Mouse (Mus musculus) stomach, embryonic 15.5 days (tissue): ENCODE measurements at regions not wholly inside any gene's neighbourhood (a gene's known extent, or its start where the extent isn't known, plus 50 kb on each side); places are given as distances from the start of the nearest gene placed in this dataset.

Source experiments
- ATAC-seq: fragments of 200-750 bp; cut with Nextera tagmentation; 2 replicates; pipeline ENCODE4 v1.8.0; 2017; ENCODE audit warnings: low read depth, moderate number of reproducible peaks, moderate TSS enrichment; ENCODE audit not compliant: insufficient read depth, low FRiP score
- H3K27ac ChIP-seq: fragments of 300-500 bp; sonication (generic); 2 replicates; pipeline ENCODE4 v1.5.1; 2015; ENCODE audit warnings: mild to moderate bottlenecking, inconsistent platforms
- H3K27me3 ChIP-seq: fragments of 300-500 bp; sonication (generic); replicated peaks from 2 replicates; pipeline ENCODE4 v1.6.1; 2015; ENCODE audit warnings: inconsistent platforms
- H3K36me3 ChIP-seq: fragments of 300-500 bp; sonication (generic); 2 replicates; pipeline ENCODE4 v1.6.1; 2015; ENCODE audit warnings: inconsistent platforms
- H3K4me1 ChIP-seq: fragments of 300-500 bp; sonication (generic); 2 replicates; pipeline ENCODE4 v1.6.1; 2015; ENCODE audit warnings: inconsistent platforms
- H3K4me2 ChIP-seq: fragments of 300-500 bp; sonication (generic); 2 replicates; pipeline ENCODE4 v1.6.1; 2015; ENCODE audit warnings: mild to moderate bottlenecking, inconsistent platforms
- H3K4me3 ChIP-seq: fragments of 300-500 bp; sonication (generic); replicated peaks from 2 replicates; pipeline ENCODE4 v1.5.1; 2015; ENCODE audit warnings: inconsistent platforms
- H3K9ac ChIP-seq: fragments of 300-500 bp; sonication (generic); 2 replicates; pipeline ENCODE4 v1.6.1; 2015; ENCODE audit warnings: inconsistent platforms
- H3K9me3 ChIP-seq: fragments of 300-500 bp; sonication (generic); 2 replicates; pipeline ENCODE4 v1.6.1; 2016; ENCODE audit warnings: inconsistent platforms
- WGBS: fragments of 180-500 bp; shearing (Covaris S2); methylation state at CpG from one replicate; pipeline ENCODE4 v1.1.7; 2015; 5-methylcytosine and 5-hydroxymethylcytosine counted together

DNA sequence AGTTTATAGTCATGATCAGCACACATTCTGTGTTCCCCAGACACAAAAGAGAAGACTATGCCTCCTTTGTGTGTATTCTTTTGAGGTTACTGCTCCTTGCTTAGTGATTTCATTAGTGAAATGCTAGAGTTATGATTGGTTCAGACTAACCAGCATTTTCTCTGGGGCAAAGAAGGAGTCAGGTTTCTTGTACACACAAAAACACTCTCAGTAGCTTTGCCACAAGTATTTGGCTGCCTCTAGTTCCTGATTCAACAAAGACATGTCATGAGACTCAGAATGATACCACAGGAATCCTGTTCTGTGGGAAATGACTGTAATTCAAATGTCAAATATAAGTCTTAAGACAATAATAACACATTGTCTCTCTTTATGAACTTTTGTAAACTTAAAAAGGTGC is 86.9 kb downstream of the Alx1 start:
- Histone ChIP-seq H3K36me3 (no peaks in the 10 kb centered on the region), H3K27ac (no peak overlapping the region), H3K27me3 (no peaks in the 10 kb centered on the region), H3K9me3 (no peaks in the 10 kb centered on the region), H3K4me2 (no peak overlapping the region), H3K9ac (no peak overlapping the region), H3K4me1 (no peaks in the 10 kb centered on the region), H3K4me3 (no peak overlapping the region)
- no peak for ATAC-seq

DNA sequence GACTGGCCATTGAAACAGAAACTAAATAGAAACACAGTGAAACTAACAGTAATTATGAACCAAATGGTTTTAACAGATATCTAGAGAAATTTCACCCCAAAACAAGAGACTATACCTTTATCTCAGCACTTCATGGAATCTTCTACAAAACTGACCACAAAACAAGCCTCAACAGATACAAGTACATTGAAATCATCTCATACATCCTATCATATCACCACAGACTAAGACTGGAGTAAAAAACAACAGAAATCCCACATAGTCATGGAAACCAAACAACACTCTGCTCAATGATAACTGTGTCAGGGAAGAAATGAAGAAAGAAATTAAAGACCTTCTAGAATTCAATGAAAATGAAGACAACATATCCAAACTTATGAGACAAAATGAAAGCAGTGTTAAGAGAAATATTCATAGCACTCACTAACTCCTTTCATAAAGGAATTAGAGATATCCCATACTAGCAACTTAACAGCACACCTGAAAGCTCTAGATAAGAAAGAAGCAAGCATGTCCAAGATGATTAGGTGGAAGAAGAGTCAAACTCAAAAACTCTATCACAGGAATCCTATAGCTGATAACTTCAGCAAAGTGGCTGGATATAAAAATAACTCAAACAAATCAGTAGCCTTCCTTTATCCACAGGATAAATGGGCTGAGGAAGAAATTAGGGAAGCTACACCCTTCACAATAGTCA is 89.0 kb downstream of the Alx1 start:
- no peak overlapping the region for H3K4me3 ChIP-seq
- no peaks in the 10 kb centered on the region for H3K27me3 ChIP-seq
- H3K4me1 ChIP-seq, result no peaks in the 10 kb centered on the region
- ATAC-seq, result no peak
- no peak overlapping the region for H3K27ac ChIP-seq
- H3K9me3 ChIP-seq, result no peaks in the 10 kb centered on the region
- H3K36me3 ChIP-seq, result no peaks in the 10 kb centered on the region
- no peak overlapping the region for H3K9ac ChIP-seq
- H3K4me2 ChIP-seq, result no peak overlapping the region

DNA sequence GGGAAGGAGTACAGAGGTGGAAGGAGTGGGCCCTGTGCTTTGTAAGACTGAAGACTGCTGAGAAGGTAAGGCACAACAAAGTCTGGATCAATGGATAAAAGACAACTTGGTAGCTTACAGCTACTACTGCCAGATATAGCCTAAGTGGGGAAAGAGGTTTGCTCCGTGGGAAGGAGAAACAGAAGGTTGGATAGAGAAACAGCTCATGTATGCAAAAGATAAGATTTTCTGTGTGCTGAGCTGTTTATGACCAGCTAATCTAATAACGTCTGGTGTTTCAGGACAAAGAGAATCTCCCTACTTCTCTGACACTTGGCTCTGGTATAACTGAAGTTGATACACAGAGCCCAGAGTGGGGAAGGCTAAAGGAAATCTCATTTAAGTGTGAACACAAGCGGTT is 98.6 kb downstream of the Alx1 start:
- Histone ChIP-seq H3K36me3 (no peaks in the 10 kb centered on the region), H3K4me1 (no peaks in the 10 kb centered on the region), H3K9me3 (no peaks in the 10 kb centered on the region), H3K27ac (no peak overlapping the region), H3K4me2 (no peak overlapping the region), H3K4me3 (no peak overlapping the region), H3K9ac (no peak overlapping the region), H3K27me3 (no peaks in the 10 kb centered on the region)
- no peak for ATAC-seq
- 60% methylated on average over 3 of the region's 3 CpGs for WGBS

DNA sequence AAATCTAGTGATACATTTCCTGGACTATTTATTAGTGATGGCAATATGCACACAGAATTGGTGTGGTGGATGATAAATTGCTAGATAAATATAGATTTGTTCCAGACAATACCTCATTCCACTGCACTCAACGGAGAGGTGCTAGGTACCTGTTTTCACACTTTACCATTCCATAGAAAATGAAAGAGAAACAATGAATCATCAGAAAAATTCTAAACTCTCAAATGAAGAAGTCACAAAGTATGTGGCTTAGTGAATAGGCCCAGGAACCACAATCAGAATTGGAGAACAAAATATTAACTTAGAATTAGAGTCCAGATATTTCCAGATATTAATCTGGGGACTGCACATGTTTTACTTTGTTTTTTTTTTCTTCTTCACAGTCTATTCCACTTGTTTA is 101.4 kb downstream of the Alx1 start:
- Histone ChIP-seq H3K4me2 (no peak overlapping the region), H3K27me3 (no peaks in the 10 kb centered on the region), H3K4me1 (no peaks in the 10 kb centered on the region), H3K4me3 (no peak overlapping the region), H3K9me3 (no peaks in the 10 kb centered on the region), H3K27ac (no peak overlapping the region), H3K36me3 (no peaks in the 10 kb centered on the region), H3K9ac (no peak overlapping the region)
- 51% methylated on average over 1 of the region's 1 CpGs for WGBS
- no peak for ATAC-seq

DNA sequence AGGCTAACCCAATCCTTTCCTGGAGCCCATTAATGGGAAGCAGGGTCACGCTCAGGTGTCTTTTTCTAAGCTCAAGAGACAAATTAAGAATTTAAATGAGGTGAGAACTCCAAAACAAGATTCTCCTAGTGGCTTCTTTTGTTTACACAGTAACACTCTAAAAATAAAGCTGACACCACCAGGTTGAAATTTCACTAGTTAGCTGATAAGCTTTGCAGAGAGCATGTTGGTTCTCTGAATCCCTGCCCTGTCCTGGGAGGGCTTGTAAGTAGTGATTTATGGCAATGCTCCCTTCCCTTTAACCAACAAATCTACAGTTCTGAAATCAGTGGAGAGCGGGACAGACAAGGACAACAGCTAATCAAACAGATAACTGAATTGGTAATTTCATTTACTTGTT is 132.6 kb downstream of the Alx1 start:
- WGBS, result 12% methylated on average over 2 of the region's 2 CpGs
- no peaks in the 10 kb centered on the region for H3K4me1 ChIP-seq
- no peak overlapping the region for H3K27ac ChIP-seq
- no peaks in the 10 kb centered on the region for H3K36me3 ChIP-seq
- H3K4me3 ChIP-seq, result no peak overlapping the region
- no peaks in the 10 kb centered on the region for H3K27me3 ChIP-seq
- no peak overlapping the region for H3K9ac ChIP-seq
- ATAC-seq, result no peak
- no peak overlapping the region for H3K4me2 ChIP-seq
- H3K9me3 ChIP-seq, result no peaks in the 10 kb centered on the region

DNA sequence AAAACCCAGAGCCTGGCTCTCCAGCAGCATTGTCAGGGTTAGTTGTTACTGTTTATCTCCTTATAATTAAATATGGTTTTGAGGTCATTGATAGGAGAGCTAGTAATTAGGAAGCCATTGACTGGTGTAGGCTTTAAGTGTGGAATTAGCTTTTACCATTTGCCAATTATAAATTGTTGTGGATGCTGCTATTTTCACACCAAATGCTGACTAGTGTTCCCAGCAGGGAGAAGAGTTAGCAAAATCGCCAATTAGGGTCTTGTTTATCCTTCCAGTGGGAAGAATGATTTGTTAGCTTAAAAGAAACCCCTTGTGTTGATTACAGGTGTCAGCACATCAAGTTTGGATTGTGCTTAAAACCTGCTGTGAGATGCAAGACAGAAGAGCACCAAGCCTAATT is 134.1 kb downstream of the Alx1 start:
- Histone ChIP-seq H3K36me3 (no peaks in the 10 kb centered on the region), H3K4me2 (no peak overlapping the region), H3K9ac (no peak overlapping the region), H3K27ac (no peak overlapping the region), H3K9me3 (no peaks in the 10 kb centered on the region), H3K4me1 (no peaks in the 10 kb centered on the region), H3K27me3 (no peaks in the 10 kb centered on the region), H3K4me3 (no peak overlapping the region)
- WGBS, result 9% methylated on average over 1 of the region's 1 CpGs
- ATAC-seq, result no peak

DNA sequence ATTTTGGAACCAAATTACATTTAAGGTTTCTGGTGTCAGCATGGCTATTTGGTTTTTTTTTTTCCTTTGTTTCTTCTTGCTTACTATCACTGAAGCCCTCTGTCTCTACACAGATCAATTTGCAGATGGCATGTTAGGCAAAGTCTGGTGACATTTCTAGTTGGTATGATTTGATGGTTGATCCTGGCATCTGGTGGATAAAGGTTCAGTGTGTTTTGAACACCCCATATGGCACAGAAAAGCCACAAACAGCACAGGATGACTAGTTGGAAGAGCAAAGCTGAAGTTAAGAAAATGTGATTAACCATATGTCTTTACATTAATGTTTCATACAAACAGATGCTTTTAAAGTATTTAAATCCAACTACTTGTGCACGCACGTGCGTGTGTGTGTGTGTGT is 137.6 kb downstream of the Alx1 start:
- H3K27me3 ChIP-seq, result no peaks in the 10 kb centered on the region
- 88% methylated on average over 3 of the region's 3 CpGs for WGBS
- ATAC-seq, result no peak

DNA sequence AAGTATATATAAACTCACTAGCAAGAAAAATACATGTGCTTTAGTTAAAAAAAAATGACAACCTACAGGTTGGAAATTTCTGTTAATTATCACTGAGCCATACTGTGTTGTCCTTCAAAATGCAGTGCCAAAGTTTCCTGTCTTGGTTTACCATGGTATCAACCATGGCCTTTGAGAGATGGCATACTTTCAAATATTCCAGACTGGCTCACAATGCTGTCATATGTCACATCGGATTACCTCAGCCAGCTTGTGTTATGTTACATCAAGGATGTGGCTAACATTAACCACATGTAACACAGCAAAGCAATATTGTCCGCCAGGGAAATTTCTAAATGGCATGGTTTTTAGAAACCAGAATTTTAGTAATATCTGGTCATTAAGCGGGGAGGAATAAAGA is 140.3 kb downstream of the Alx1 start:
- Histone ChIP-seq H3K36me3 (no peaks in the 10 kb centered on the region), H3K9me3 (no peaks in the 10 kb centered on the region), H3K4me3 (no peak overlapping the region), H3K9ac (no peak overlapping the region), H3K27ac (no peak overlapping the region), H3K27me3 (no peaks in the 10 kb centered on the region), H3K4me2 (no peak overlapping the region), H3K4me1 (no peaks in the 10 kb centered on the region)
- ATAC-seq, result no peak
- whole genome bisulfite sequencing, result 86% methylated on average over 3 of the region's 3 CpGs

More for the DNA sequence above, 137.6 kb downstream of the Alx1 start:
- Histone ChIP-seq H3K4me3 (no peak overlapping the region), H3K27ac (no peak overlapping the region), H3K4me1 (no peaks in the 10 kb centered on the region), H3K36me3 (no peaks in the 10 kb centered on the region), H3K9ac (no peak overlapping the region), H3K4me2 (no peak overlapping the region), H3K9me3 (no peaks in the 10 kb centered on the region)

DNA sequence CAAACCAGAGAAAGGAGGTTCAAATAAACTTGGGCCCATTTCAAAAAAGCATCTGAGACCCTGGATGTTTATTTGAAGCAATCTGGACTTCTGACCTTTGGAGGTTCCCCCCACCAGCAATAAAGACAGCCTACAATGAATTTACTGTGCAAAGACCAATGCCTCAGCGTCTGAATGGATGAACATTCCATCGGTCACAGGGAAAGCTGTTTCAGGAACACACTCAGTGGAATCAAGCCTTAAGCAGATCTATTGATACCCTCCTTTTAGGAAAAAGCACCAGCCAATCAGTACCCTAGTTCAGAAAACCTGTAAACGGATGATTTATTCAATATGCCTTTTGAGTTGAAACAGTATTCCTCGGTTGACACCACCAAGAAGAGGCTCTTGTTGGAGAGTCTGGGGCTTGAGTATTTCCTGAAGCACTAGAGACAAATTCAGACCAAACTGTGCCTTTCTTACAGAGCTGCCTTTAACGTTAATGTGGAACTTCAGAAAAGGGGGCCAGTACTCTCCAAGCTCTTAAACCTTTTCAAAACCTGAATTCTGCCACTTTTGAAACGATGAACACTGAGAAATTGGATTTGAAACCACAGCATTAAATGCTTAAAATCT is 148.1 kb downstream of the Alx1 start:
- H3K27me3 ChIP-seq, result no peaks in the 10 kb centered on the region
- H3K9ac ChIP-seq, result no peak overlapping the region
- H3K9me3 ChIP-seq, result no peaks in the 10 kb centered on the region
- ATAC-seq, result no peak
- 49% methylated on average over 6 of the region's 6 CpGs for WGBS
- no peak overlapping the region for H3K4me2 ChIP-seq
- H3K4me1 ChIP-seq, result no peaks in the 10 kb centered on the region
- H3K27ac ChIP-seq, result no peak overlapping the region
- H3K36me3 ChIP-seq, result no peaks in the 10 kb centered on the region
- H3K4me3 ChIP-seq, result no peak overlapping the region

DNA sequence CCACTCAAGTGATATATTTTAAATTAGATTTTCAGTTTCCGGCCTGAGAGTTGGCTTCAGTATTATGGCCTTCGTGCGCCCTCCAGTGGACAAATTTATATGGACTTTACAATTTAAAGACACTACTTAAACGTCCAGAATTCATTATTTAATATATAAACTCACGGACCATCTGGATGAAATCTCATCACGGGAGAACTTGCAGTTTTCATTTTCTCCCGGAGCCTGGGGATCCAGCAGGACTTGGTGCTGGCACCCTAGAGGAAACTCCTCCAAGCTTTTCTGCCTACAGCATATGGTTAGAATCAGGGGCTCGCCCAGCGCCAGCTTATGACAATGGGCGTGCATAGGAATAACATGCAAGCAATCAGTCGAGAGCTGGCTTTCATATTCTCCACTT is 152.0 kb downstream of the Alx1 start:
- no peaks in the 10 kb centered on the region for H3K27me3 ChIP-seq
- no peaks in the 10 kb centered on the region for H3K36me3 ChIP-seq
- no peak overlapping the region for H3K9ac ChIP-seq
- no peak for ATAC-seq
- WGBS, result 25% methylated on average over 11 of the region's 11 CpGs
- no peaks in the 10 kb centered on the region for H3K9me3 ChIP-seq
- H3K4me3 ChIP-seq, result no peak overlapping the region
- peak overlapping the region; percentile 44 for H3K4me2 ChIP-seq
- H3K4me1 ChIP-seq, result no peaks in the 10 kb centered on the region
- no peak overlapping the region for H3K27ac ChIP-seq

DNA sequence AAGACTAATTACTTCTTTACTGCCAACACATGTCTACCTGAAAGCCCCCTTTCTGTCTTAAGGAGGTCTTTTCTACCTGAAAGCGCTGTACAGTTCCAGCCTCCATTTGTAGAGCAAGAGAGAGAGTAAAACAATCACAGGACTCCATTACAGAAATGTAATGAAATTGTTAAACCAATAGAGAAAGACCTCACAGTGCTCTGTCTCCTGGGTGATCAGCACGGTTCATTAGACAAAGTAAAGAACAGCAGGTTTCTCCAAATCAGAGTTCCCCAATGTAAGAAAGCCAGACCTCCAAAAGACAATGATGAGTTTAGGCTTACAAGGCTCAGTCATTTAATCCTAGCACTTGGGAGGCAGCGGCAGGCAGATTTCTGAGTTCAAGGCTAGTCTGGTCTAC is 153.1 kb downstream of the Alx1 start:
- no peaks in the 10 kb centered on the region for H3K4me1 ChIP-seq
- H3K4me2 ChIP-seq, result no peak overlapping the region
- WGBS, result 82% methylated on average over 3 of the region's 3 CpGs
- no peaks in the 10 kb centered on the region for H3K27me3 ChIP-seq
- H3K27ac ChIP-seq, result no peak overlapping the region
- no peaks in the 10 kb centered on the region for H3K36me3 ChIP-seq
- no peak overlapping the region for H3K4me3 ChIP-seq
- no peaks in the 10 kb centered on the region for H3K9me3 ChIP-seq
- no peak for ATAC-seq
- no peak overlapping the region for H3K9ac ChIP-seq

DNA sequence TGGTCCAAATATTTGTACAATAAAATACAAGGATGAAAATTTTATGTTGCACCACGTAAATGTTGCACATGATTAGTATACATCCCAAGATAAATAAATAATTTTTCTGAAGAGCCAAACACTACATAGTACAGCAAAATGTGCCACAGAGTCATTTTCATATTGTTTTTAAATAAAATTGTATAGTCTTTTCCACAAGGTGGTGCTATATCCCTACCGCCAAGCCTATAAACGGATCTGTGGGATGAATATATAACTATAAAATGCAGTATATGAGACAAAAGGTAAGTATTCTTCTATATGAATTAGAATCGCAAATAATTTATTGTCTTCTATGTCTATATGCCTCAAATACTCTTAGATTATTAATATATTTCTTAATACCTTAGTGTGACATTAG is 163.1 kb downstream of the Alx1 start:
- Histone ChIP-seq H3K9ac (no peak overlapping the region), H3K36me3 (no peaks in the 10 kb centered on the region), H3K4me3 (no peak overlapping the region), H3K4me1 (no peaks in the 10 kb centered on the region), H3K4me2 (no peak overlapping the region), H3K27me3 (no peaks in the 10 kb centered on the region), H3K9me3 (no peaks in the 10 kb centered on the region), H3K27ac (no peak overlapping the region)
- no peak for ATAC-seq
- 21% methylated on average over 4 of the region's 4 CpGs for WGBS
